Mouse (Mus musculus) megakaryocyte, embryonic 14.5 days (primary cell): ENCODE measurements around the gene Asna1. TPM values are rescaled to one million over a fixed set of nuclear protein-coding genes. Genes with fewer than 3 reads are reported as not detected.
A peak's percentile ranks its signal among the peaks of the same experiment; 100 is the strongest.

ENCODE experiments used
- H3K27me3 ChIP-seq: replicated peaks from 2 replicates; pipeline ENCODE3; 2012; ENCODE audit warnings: inconsistent platforms
- H3K36me3 ChIP-seq: replicated peaks from 2 replicates; pipeline ENCODE3; 2012; ENCODE audit warnings: low read length, inconsistent platforms, mixed read lengths
- H3K4me1 ChIP-seq: 2 replicates; pipeline ENCODE4 v1.6.1; 2012; ENCODE audit warnings: inconsistent platforms
- H3K4me3 ChIP-seq: replicated peaks from 2 replicates; pipeline ENCODE3; 2012; ENCODE audit warnings: moderate library complexity, mild to moderate bottlenecking, inconsistent platforms
- H3K9me3 ChIP-seq: 2 replicates; pipeline ENCODE4 v1.6.1; 2012; ENCODE audit warnings: inconsistent platforms
- FLI1 ChIP-seq: IDR thresholded peaks from 2 replicates; pipeline ENCODE4 v1.6.1; 2012; ENCODE audit warnings: low read length, inconsistent platforms, mixed read lengths
- GATA1 ChIP-seq: IDR thresholded peaks from 3 replicates; pipeline ENCODE4 v1.6.1; 2012; ENCODE audit warnings: mixed read lengths, low read length, inconsistent platforms, borderline replicate concordance
- polyA plus RNA-seq: library from polyadenylated mRNA; stranded (reverse); fragments of >175 nt; gene quantifications from 2 replicates; pipeline ENCODE4 v1.2.3, GENCODE M21; 2012; ENCODE audit warnings: low replicate concordance; ENCODE audit not compliant: insufficient read depth

Asna1 gene
- polyA plus RNA-seq, 1 experiment: 181 TPM

- Histone ChIP-seq H3K9me3 (no peaks in the 10 kb centered on the region), H3K36me3 (peaks cover 43% of the 10 kb centered on the region), H3K4me1 (peaks cover 57% of the 10 kb centered on the region), H3K27me3 (no peaks in the 10 kb centered on the region), H3K4me3 (peak overlapping the region; percentile 96)
- TF ChIP-seq FLI1 (no peak), GATA1 (no peak)
Observed at GRCm38 (mm10) chr8:85035165-85035727, 10.2 kb upstream of the Asna1 start.

GRCm38 (mm10) chr8:85034764-85035163, 9.7 kb upstream of the Asna1 start:
- Histone ChIP-seq H3K36me3 (peaks cover 43% of the 10 kb centered on the region), H3K4me3 (peak overlapping the region; percentile 96), H3K9me3 (no peaks in the 10 kb centered on the region), H3K4me1 (peaks cover 57% of the 10 kb centered on the region), H3K27me3 (no peaks in the 10 kb centered on the region)
- no peak for TF ChIP-seq GATA1
- TF ChIP-seq FLI1: no peak

- no peaks in the 10 kb centered on the region for H3K27me3 ChIP-seq
- no peak overlapping the region for H3K4me3 ChIP-seq
- TF ChIP-seq FLI1: no peak
- no peak for TF ChIP-seq GATA1
- H3K9me3 ChIP-seq: no peaks in the 10 kb centered on the region
- peaks cover 51% of the 10 kb centered on the region for H3K36me3 ChIP-seq
- peaks cover 59% of the 10 kb centered on the region for H3K4me1 ChIP-seq
Observed at GRCm38 (mm10) chr8:85033867-85034266, 8.8 kb upstream of the Asna1 start.

- no peak for TF ChIP-seq FLI1
- TF ChIP-seq GATA1: no peak
- H3K4me1 ChIP-seq: peaks cover 61% of the 10 kb centered on the region
- no peaks in the 10 kb centered on the region for H3K9me3 ChIP-seq
- no peaks in the 10 kb centered on the region for H3K27me3 ChIP-seq
- peaks cover 55% of the 10 kb centered on the region for H3K36me3 ChIP-seq
- H3K4me3 ChIP-seq: no peak overlapping the region
Observed at GRCm38 (mm10) chr8:85032622-85033311, 7.7 kb upstream of the Asna1 start.

GRCm38 (mm10) chr8:85029271-85029670, 4.2 kb upstream of the Asna1 start:
- no peaks in the 10 kb centered on the region for H3K9me3 ChIP-seq
- H3K4me3 ChIP-seq: peak overlapping the region; percentile 99
- H3K4me1 ChIP-seq: peaks cover 58% of the 10 kb centered on the region
- no peak for TF ChIP-seq GATA1
- no peak for TF ChIP-seq FLI1
- no peaks in the 10 kb centered on the region for H3K27me3 ChIP-seq
- peaks cover 55% of the 10 kb centered on the region for H3K36me3 ChIP-seq

GRCm38 (mm10) chr8:85027922-85028321, 2.8 kb upstream of the Asna1 start:
- H3K36me3 ChIP-seq: peaks cover 57% of the 10 kb centered on the region
- no peaks in the 10 kb centered on the region for H3K27me3 ChIP-seq
- H3K4me1 ChIP-seq: peaks cover 58% of the 10 kb centered on the region
- H3K4me3 ChIP-seq: peak overlapping the region; percentile 99
- H3K9me3 ChIP-seq: no peaks in the 10 kb centered on the region
- no peak for TF ChIP-seq FLI1
- TF ChIP-seq GATA1: no peak

GRCm38 (mm10) chr8:85027516-85027855, 2.4 kb upstream of the Asna1 start:
- H3K4me1 ChIP-seq: peaks cover 56% of the 10 kb centered on the region
- H3K36me3 ChIP-seq: peaks cover 55% of the 10 kb centered on the region
- H3K9me3 ChIP-seq: no peaks in the 10 kb centered on the region
- H3K27me3 ChIP-seq: no peaks in the 10 kb centered on the region
- peak overlapping the region; percentile 99 for H3K4me3 ChIP-seq
- TF ChIP-seq FLI1 (no peak), GATA1 (no peak)

GRCm38 (mm10) chr8:85026670-85027515, 1.8 kb upstream of the Asna1 start, which contains the start of gene Trir:
Trir (plus strand) TSS chr8:85026823.
- peaks cover 56% of the 10 kb centered on the region for H3K4me1 ChIP-seq
- H3K27me3 ChIP-seq: no peaks in the 10 kb centered on the region
- H3K4me3 ChIP-seq: peak within 1 kb of the TSS; percentile 99
- TF ChIP-seq FLI1: no peak
- TF ChIP-seq GATA1: no peak
- no peaks in the 10 kb centered on the region for H3K9me3 ChIP-seq
- peaks cover 55% of the 10 kb centered on the region for H3K36me3 ChIP-seq

GRCm38 (mm10) chr8:85023846-85024245, 1.2 kb downstream of the Asna1 start:
- Histone ChIP-seq H3K4me3 (peak overlapping the region; percentile 97), H3K4me1 (peaks cover 31% of the 10 kb centered on the region), H3K27me3 (no peaks in the 10 kb centered on the region), H3K36me3 (peaks cover 56% of the 10 kb centered on the region), H3K9me3 (no peaks in the 10 kb centered on the region)
- TF ChIP-seq FLI1 (no peak), GATA1 (no peak)
